Mouse (Mus musculus): ENCODE results near the gene Hist1h4d.
"Not testable (repeated sequence)": the region's sequence is repeated elsewhere in the genome, so short reads cannot be mapped to it uniquely, and the experiment has no call there.

Gene Hist1h4d

DNA sequence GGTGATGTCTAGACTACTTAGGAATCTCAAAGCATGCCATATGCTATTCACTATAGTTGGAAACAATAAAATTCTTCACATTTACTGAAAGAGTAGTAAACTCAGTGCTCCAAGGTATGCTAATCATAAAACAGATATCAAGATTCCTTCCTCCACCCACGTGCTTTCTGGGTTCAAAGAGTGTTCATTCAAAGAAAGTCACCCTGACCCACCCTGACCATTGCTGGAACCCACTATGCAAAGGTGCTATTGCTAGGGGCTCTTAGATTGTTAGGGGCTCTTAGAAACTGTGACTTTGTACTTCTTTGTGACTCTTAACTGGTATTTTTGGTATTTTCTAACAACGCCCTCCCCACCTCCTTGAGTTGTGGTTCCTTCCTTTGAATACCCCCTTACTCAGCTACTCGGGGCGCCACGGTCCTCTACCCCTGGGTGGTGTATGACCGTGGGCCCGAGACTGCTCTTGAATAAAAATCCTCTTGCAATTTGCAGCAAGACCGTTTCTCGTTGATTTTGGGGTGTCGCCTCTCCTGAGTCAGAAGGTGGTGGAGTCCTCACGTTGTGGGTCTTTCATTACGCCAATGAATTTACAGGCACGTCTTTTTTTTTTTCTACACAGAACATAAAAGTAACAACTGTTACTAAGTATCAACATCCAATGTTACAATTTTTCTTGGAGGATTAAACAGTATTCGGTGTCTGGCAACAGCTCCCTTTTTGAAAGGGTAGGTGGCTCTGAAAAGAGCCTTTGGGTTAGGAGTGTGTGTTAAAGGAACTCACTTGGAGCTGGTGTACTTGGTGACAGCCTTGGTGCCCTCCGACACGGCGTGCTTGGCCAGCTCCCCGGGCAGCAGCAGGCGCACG lies 8.1 kb upstream of the Hist1h4d start:
- DNase-seq (ENCODE audit: low read depth): peak; percentile 87

DNA sequence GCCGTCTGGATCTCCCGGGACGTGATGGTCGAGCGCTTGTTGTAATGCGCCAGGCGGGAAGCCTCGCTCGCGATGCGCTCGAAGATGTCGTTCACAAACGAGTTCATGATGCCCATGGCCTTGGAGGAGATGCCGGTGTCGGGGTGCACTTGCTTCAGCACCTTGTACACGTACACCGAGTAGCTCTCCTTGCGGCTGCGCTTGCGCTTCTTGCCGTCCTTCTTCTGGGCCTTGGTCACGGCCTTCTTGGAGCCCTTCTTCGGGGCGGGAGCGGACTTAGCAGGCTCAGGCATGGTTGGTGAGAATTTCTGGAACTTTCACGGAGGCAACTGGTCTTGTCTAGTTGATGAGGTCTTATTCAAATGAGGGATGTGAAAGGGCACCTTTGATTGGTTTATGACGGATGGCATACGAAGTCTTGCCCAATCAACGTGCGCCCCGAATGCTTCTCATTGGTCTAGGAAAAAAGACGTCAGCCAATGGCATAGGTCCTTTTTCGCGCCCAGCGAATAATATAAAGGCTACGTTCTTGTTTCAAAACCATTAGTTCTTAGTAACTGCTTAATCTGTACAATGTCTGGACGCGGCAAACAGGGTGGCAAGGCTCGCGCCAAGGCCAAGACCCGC lies 7.4 kb upstream of the Hist1h4d start, which contains the start of the genes Hist1h2bf and Hist1h2ad:
TSS of gene Hist1h2bf (minus strand) at position 299 of the 627 bp plus-strand sequence.
TSS of gene Hist1h2ad (plus strand) at position 484 of the 627 bp plus-strand sequence.
- peak; percentile 100 for DNase-seq (ENCODE audit: low read depth)

DNA sequence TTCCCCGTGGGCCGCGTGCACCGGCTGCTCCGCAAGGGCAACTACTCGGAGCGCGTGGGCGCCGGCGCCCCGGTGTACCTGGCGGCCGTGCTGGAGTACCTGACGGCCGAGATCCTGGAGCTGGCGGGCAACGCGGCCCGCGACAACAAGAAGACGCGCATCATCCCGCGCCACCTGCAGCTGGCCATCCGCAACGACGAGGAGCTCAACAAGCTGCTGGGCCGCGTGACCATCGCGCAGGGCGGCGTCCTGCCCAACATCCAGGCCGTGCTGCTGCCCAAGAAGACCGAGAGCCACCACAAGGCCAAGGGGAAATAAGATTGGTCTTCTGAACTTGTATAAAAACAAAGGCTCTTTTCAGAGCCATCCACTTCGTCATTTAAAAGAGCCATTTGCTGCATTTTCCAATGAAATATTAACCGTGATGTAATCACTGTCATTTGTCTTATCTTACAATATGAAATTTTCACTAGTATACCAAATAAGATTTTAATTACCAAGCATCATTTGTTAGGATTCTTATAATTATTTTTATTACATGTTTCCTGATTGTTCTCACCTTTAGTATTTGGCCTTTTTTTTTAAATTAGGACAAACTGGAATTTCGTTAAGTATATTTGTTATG lies 6.7 kb upstream of the Hist1h4d start:
- peak; percentile 91 for DNase-seq (ENCODE audit: low read depth)

DNA sequence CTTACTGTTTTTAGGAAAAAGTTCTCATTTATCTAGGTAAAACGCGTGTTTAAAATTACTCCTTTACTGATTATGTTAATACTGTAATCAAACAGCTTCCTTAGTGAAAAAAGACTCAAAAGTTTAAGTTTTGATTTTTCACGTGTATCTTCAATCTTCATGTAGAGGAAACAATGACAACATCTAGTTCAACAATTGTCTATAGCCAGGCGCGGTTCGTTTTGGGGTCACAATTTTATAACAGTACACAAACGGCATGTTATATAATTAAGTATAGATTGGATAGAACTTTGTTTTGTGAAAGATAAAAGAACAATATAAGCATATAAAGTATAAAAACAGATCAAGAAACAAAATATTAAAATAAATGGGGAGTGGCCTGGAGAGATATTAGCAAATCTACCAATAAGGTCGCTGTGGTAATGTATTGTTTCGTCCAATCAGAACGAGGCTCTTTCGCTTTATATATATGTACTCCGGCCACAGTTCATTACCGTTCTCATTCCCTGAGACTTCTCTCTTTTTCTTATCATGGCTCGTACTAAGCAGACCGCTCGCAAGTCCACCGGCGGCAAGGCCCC lies 6.0 kb upstream of the Hist1h4d start, which contains the start of gene Hist1h3d:
TSS of gene Hist1h3d (plus strand) at position 493 of the 581 bp plus-strand sequence.
- peak; percentile 99 for DNase-seq (ENCODE audit: low read depth)

DNA sequence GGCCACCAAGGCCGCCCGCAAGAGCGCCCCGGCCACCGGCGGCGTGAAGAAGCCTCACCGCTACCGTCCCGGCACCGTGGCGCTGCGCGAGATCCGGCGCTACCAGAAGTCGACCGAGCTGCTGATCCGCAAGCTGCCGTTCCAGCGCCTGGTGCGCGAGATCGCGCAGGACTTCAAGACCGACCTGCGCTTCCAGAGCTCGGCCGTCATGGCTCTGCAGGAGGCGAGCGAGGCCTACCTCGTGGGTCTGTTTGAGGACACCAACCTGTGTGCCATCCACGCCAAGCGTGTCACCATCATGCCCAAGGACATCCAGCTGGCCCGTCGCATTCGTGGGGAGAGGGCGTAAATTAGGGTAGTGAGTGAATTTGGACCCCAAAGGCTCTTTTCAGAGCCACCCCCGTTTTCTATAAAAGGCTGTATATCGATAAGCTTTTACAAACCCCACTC lies 5.5 kb upstream of the Hist1h4d start:
- DNase-seq (ENCODE audit: low read depth): peak; percentile 84

DNA sequence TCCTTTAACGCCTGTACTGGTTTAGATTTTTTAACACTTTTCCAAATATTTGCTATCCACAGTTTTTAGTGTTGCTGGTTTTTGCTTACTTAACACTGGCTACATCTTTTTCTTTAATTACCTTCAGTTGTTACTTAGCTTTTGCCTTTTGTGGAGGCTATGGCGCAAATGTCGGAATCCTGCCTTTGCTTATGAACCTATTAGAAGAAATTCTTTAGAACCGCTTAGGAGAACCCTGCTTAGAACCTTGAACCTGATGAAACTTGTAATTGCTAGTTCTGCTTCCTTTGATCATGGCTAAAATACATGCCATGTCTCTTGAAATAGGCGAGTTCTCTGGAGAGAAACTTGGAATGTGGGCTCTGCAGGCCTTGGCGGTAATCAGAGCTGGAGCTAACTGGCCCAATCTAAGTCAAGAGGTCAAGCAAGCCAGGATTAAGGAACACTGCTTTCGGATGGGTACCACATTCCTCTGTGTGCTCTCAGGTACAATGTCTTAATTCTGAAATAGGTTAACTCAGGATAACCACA lies 5.0 kb upstream of the Hist1h4d start:
- peak; percentile 89 for DNase-seq (ENCODE audit: low read depth)

DNA sequence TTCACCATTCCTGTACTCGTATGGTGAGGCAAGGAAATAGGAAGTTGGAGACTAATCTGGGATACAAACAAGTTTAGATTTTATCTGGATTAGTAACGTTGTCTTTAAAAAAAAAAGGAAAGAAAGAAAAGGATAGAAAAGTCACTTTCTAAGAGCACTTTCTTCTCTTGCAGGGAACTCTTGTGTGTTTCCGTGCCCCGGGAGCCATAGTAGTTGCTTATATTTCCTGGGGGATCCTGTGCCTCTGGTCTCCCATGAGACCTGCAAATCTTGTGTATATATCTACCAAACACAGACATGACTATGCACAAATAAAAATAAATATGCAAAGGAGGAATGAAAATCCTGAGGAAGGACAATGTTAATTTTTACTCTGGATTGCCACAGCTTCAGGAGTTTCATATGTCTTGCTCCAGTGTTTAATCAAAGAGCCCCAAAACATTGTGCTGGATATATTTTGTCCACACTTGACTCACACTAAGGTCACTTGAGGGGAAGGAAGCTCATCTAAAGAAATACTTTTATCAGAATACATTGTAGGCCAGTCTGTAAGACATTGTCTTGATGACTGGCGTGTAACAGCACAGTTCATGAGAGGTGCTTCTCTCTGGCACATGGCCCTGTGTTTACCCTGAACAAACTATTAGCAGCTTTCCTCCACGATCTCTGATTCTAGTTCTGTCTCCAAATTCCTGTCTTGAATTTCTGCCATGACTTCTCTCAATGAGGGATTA lies 4.3 kb upstream of the Hist1h4d start:
- peak; percentile 75 for DNase-seq (ENCODE audit: low read depth)

DNA sequence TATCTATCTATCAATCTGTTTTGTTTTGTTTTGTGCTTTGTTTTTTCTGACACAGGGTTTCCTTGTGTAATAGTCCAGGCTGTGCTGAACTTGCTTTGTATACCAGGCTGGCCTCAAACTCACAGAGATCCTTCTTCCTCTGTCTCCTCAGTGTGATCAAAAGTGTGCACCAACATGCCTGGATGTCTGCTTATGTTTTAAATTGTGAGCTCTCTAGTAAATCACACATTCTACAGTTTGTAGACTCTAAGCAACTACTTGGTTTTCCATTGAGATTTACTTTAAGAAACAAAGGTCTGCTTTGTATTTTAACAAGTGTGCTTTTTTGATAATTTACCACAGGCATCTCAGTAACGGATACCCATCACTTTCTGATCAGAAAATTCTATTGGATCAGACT lies 3.6 kb upstream of the Hist1h4d start:
- peak; percentile 50 for DNase-seq (ENCODE audit: low read depth)

DNA sequence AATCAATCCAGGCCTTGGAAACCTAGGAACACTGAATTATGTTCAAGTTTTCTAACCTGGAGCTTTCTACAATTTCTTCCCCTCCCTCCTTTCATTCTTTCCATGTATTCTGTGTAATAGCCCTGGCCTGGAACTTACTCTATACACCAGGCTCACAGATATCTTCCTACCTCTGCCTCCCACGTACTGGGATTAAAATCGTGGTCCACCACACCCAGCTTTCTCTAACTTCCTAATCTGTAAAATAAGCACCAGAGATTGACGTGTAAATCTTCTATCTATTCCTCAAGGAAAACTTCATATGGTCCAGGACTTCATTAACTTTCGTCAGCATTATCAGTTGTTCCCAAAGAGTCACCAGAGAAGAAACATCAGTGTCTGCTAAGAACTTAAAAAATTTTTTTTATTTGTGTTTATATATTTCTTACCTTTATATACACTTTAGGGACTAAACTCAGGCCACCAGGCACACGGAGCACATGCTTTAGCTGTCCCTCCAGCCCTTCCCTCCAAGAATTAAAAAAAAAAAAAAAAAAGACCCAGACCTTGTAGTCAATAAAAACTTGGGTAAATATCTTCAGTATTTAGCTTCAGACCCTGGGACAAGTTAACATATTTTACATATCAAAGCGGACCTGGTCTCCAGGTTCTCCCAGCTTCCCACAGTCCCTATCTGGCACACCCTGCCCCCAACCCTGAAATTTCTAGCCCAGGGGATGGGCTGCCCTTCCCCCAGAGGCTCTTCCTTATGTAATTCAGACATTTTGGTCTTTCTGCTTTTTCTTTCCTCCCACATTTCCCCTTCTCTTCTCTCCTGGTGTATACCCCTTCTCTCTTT lies 1.0 kb downstream of the Hist1h4d start:
- DNase-seq (ENCODE audit: low read depth): peak; percentile 82

DNA sequence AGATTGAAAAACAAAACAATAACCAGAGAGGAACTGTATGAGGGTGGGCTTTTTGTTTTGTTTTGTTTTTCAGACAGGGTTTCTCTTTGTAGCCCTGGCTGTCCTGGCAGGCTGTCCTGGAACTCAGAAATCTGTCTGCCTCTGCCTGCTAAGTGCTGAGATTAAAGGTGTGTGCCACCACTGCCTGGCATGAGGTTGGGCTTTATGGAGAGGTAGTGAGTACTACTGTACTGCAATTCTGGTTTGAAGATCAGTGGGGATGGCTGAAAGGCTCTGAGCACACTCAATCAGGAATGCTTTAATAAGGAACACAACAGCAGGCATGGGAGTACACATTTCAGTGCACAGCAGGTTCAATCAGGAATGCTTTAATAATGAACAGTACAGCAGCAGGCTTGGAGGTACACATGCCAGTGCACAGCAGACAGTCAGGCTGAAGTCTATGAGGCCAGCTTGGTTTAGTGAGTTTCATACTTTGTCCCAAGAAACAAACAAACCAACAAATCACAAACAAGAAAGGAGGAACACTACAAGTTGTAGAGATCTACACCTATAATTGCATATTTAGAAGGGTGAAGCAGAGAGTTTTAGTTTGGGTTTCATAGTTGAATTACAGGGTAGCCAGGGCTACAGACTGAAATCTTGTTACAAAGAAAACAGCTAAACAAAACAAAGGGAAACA lies 2.1 kb downstream of the Hist1h4d start:
- peak; percentile 54 for DNase-seq (ENCODE audit: low read depth)

DNA sequence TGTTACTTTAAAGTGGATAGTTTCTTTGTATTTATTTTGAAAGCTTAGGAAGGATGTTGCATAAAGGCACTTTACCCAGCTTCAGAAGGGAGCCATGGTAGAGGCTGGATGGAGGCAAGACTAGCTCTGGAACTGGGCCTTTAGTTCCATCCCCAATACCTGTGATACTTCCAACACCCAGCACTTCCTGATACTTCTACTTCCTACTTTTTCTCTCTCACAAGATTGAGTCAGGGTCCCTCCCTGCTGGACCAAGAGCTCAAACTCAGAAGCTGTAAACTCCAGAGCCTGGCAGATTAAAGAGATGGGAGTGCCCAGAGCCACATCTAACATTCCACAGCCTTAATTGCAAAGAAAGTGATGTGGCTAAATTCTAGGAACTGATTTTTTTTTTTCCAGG lies 2.9 kb downstream of the Hist1h4d start:
- peak; percentile 68 for DNase-seq (ENCODE audit: low read depth)

DNA sequence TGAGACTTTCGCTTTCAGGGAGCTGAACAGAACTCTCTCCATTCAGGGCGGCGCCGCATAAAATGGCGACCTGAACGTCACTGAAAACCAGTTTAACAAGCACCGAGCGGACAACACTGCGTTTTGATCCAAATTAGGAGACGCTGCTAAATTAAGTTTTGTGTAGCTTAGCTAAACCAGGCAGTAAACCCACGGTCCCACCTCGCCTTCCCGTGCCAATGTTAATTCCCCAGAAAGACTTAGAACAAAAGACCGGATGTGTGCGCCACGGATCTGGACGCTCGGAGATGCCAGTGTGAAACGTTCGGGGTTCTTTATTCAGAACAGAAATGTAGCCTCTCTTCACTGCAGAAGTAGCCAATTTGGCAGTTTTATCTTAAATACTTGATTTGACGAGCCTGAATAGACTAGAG lies 3.6 kb downstream of the Hist1h4d start:
- DNase-seq (ENCODE audit: low read depth): peak; percentile 91

DNA sequence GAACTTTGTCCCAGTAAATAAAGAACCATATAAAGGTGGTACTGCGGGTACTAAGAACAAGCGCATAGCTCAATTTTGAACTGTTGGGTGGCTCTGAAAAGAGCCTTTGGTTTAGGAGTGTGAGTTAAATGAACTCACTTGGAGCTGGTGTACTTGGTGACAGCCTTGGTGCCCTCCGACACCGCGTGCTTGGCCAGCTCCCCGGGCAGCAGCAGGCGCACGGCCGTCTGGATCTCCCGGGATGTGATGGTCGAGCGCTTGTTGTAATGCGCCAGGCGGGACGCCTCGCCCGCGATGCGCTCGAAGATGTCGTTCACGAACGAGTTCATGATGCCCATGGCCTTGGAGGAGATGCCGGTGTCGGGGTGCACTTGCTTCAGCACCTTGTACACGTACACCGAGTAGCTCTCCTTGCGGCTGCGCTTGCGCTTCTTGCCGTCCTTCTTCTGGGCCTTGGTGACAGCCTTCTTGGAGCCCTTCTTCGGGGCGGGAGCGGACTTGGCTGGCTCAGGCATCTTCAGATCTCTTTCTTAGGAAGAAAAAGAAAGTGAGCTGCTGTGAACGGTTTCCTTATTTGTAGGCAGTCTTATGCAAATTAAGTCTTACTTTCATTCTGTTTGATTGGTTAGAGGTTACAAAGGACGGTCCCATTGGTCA lies 4.2 kb downstream of the Hist1h4d start:
- DNase-seq (ENCODE audit: low read depth): peak; percentile 99

DNA sequence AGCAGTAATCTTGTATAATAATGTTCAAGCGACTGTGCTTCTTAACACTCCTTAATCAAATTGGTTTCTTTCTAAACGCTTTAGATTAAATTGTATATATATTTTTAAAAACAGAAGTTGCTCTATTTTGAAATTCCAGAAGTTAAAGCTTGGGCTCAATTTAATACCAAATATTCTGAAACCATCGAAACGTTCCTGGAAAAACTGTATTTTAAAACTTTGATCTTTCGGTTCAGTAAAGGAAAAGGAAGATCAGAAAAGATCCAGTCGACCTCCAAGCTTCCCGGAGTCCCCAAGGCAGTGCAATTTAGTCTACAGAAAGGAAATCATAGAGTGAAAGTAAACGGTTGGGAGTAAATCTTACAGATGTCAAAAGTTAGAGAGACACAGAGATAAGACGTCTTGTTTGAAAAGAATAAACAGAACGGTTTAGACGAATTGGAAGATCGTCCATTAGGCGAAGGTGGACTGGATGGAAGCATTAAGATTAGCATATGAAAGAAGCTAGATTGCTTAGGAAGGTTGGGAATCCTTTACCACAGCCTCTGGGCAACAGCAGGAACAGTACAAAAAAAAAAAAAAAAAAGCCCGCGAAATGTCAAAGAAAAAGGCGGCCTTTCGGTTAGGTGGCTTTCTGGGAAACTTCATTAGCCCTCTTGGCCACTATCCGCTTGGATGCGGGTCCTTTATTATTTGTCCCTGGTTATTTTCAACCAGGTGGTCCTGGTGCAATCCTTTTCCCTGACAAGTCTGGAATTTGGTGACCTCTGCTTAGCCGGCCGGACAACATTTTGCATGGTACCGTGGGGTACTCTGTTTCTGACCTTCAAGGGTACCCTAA lies 4.9 kb downstream of the Hist1h4d start:
- DNase-seq (ENCODE audit: low read depth): peak; percentile 73

DNA sequence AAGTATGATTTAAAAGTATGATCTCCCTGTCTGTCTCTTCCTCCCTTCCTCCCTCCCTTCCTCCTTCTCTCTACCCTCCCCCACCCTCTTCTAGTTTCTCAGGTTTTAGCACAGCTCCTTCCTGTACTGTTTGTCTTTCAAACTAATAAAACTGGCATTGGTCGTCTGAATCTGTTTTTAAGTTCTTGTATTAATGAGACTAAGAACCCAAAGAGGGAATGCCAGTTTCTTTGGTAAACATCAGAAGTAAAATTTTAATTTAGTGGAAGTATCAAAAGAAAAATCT lies 5.5 kb downstream of the Hist1h4d start:
- DNase-seq (ENCODE audit: low read depth): peak; percentile 68

DNA sequence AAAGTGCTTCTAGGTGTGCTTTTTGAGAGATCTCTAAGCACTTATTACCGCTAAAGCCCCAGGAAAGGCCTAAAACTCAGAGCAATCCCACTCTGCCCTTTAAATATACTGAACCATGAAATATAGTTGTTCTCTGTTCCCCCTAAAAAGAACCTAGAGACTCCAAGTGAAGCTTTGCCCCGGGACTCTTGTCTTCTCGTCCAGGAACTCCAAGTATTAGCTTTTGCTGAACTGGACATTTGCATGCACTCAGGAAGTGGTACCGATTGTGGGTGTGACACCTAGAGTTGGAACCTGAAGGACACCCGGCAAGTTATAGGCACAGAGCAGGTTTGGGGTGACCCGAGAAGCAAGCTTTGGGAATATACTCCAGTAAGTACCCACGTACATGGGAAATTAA lies 9.8 kb downstream of the Hist1h4d start:
- no peak for DNase-seq (ENCODE audit: low read depth)

DNA sequence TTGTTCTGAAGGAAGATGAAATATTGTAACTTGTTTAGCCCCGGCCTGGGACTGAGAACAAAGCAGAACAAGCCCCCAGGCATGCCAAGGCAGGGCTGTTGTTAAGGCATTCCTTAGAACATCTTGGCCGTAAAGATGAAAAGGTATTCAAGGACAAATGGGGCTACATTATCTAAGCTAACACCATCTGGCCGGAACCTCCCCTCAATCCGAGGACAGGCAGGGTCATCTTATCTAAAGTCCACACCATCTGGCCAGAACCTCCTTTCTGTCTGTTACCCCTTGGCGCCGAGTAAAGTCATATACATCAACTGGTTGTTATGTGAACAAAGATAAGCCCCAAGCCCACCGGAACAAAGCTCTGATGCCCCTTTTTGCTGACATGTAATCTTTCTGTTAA lies 10.5 kb downstream of the Hist1h4d start:
- not testable (repeated sequence) for DNase-seq (ENCODE audit: low read depth)

DNA sequence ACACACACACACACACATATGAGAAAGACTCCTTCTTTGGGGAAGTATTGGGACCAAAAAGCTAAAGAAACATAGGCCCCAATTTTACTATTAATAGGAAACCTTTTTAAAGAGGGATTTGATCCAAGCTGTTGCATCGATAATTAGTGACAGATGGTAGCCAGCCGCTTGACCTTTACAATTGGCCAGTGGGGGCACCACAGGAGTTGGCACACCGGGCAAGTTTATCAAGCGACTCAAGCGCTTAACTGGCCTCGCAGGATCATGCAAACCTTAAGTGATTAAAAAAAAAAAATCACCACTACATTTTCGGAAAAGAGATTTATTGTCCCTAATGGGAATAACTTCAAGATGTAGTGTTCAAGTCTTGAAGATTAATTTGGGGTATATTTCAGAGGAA lies 11.2 kb downstream of the Hist1h4d start:
- DNase-seq (ENCODE audit: low read depth): no peak
